Mouse (Mus musculus): ENCODE results near the gene Sik2.

The Sik2 gene

GRCm38 (mm10) chr9:51008841-51009655 lies at the start of gene Sik2:
Sik2 (minus strand) TSS chr9:51009073.
- peak; percentile 83 for DNase-seq (ENCODE audit: low spot score)

- no peak for DNase-seq (ENCODE audit: low spot score)
These were observed 47.8 kb upstream of the Sik2 start for GRCm38 (mm10) chr9:51056360-51057324.

GRCm38 (mm10) chr9:51052180-51052579 lies 43.3 kb upstream of the Sik2 start:
- peak; percentile 6 for DNase-seq (ENCODE audit: low spot score)

GRCm38 (mm10) chr9:51042136-51042535 lies 33.3 kb upstream of the Sik2 start:
- no peak for DNase-seq (ENCODE audit: low spot score)

GRCm38 (mm10) chr9:51041491-51041980 lies 32.7 kb upstream of the Sik2 start:
- DNase-seq (ENCODE audit: low spot score) = no peak

GRCm38 (mm10) chr9:51032785-51033529 lies 24.1 kb upstream of the Sik2 start:
- no peak for DNase-seq (ENCODE audit: low spot score)

GRCm38 (mm10) chr9:51032291-51032690 lies 23.4 kb upstream of the Sik2 start:
- DNase-seq (ENCODE audit: low spot score) = no peak

- DNase-seq (ENCODE audit: low spot score) = no peak
These were observed 22.7 kb upstream of the Sik2 start for GRCm38 (mm10) chr9:51031603-51032002.

- DNase-seq (ENCODE audit: low spot score) = no peak
These were observed 21.3 kb upstream of the Sik2 start for GRCm38 (mm10) chr9:51030147-51030546.

GRCm38 (mm10) chr9:51026952-51027351 lies 18.1 kb upstream of the Sik2 start:
- no peak for DNase-seq (ENCODE audit: low spot score)

- no peak for DNase-seq (ENCODE audit: low spot score)
These were observed 12.4 kb upstream of the Sik2 start for GRCm38 (mm10) chr9:51021123-51021795.

GRCm38 (mm10) chr9:51020351-51020750 lies 11.5 kb upstream of the Sik2 start:
- no peak for DNase-seq (ENCODE audit: low spot score)

GRCm38 (mm10) chr9:51019670-51020069 lies 10.8 kb upstream of the Sik2 start:
- DNase-seq (ENCODE audit: low spot score) = no peak

- no peak for DNase-seq (ENCODE audit: low spot score)
These were observed 6.9 kb upstream of the Sik2 start for GRCm38 (mm10) chr9:51015732-51016131.

GRCm38 (mm10) chr9:51013644-51014043 lies 4.8 kb upstream of the Sik2 start:
- DNase-seq (ENCODE audit: low spot score) = no peak

- no peak for DNase-seq (ENCODE audit: low spot score)
These were observed 730 bp upstream of the Sik2 start for GRCm38 (mm10) chr9:51009656-51009950.

GRCm38 (mm10) chr9:51008068-51008840 lies 619 bp downstream of the Sik2 start:
- DNase-seq (ENCODE audit: low spot score) = no peak

GRCm38 (mm10) chr9:51007726-51008067 lies 1.2 kb downstream of the Sik2 start:
- no peak for DNase-seq (ENCODE audit: low spot score)

GRCm38 (mm10) chr9:51006846-51007245 lies 2.0 kb downstream of the Sik2 start:
- peak; percentile 18 for DNase-seq (ENCODE audit: low spot score)

GRCm38 (mm10) chr9:51004062-51004461 lies 4.8 kb downstream of the Sik2 start:
- no peak for DNase-seq (ENCODE audit: low spot score)

- no peak for DNase-seq (ENCODE audit: low spot score)
These were observed 22.2 kb downstream of the Sik2 start for GRCm38 (mm10) chr9:50986677-50987076.
